Mouse (Mus musculus): ENCODE measurements around the gene C1qa.

The C1qa gene

GRCm38 (mm10) chr4:136899154-136899553, 551 bp upstream of the C1qa start:
- no peak for DNase-seq

GRCm38 (mm10) chr4:136898084-136898598, 462 bp downstream of the C1qa start:
- DNase-seq, result no peak

- DNase-seq, result no peak
Observed at GRCm38 (mm10) chr4:136896461-136896860, 2.1 kb downstream of the C1qa start.

GRCm38 (mm10) chr4:136895861-136896260, 2.7 kb downstream of the C1qa start:
- DNase-seq, result no peak

DNA sequence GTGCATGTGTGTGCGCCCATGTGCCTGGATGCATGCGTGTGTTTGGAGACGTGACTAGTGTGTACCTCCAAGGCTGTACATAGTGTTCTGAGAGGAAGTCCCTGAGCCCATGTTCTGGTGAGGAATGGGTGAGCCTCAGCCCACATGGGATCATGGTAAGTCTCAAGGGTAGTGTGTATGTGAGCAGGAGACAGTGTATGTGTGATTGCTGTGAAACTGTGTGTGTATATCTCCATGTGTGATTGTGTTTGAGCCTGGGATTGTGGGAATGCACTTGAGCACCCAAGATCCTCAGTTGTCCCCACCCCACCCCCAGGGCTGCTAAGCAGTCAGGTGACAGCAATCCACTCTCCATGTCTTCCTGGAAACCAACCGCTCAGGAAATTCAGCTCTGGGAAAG, 3.8 kb downstream of the C1qa start:
- no peak for DNase-seq

- peak in 1 of 2 experiments; percentile 25 for DNase-seq
Observed at GRCm38 (mm10) chr4:136893691-136894543, 4.7 kb downstream of the C1qa start.

- DNase-seq, result no peak
Observed at GRCm38 (mm10) chr4:136892811-136893210, 5.8 kb downstream of the C1qa start, which contains the start of gene C1qc. Gene C1qc, minus strand, starts transcription at chr4:136893065.

DNA sequence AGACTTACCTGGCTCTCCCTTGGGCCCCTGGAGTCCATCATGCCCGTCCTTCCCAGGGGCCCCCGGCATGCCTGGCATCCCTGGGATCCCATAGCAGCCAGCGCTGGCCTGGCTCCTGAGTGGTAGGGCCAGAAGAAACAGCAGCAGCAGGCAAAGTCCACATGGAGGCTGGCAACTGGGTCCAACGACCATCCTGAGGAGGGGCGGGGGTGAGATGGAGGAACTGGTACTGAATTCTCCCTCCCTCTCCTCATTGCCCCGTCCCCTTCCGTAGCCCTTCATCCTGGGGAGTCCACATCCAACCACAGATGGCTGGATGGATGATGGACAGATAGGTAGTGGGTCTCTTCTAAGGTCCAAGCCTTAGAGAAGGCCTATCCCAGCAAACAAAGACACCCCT, 6.2 kb downstream of the C1qa start:
- DNase-seq, result no peak

- no peak for DNase-seq
Observed at GRCm38 (mm10) chr4:136891115-136891514, 7.5 kb downstream of the C1qa start.

GRCm38 (mm10) chr4:136889981-136890380, 8.6 kb downstream of the C1qa start:
- DNase-seq, result no peak

DNA sequence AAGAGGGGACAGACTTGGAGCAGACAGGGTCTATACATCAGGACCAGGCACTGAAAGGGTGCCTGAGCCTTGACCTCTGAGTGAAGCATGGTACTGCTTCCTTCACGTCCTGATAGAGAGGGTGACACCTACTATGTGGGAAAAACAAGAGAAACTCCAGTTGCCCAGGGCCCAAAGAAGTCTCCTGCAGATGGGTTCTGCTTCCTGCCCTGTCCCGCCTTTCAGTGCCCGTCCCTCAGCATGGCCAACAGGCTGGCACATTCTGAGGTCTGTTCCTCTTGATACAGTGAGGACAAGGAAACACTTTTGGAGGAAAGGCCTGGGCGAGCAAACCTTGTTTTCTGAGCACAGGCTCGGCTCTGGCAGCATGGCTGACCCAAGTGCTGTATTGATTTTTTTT, 10.9 kb downstream of the C1qa start:
- DNase-seq, result no peak

- DNase-seq, result no peak
Observed at GRCm38 (mm10) chr4:136886101-136886500, 12.5 kb downstream of the C1qa start, which contains the start of gene C1qb. Gene C1qb, minus strand, starts transcription at chr4:136886187.

GRCm38 (mm10) chr4:136878601-136879000, 20.0 kb downstream of the C1qa start:
- DNase-seq, result peak in 1 of 2 experiments; percentile 56

GRCm38 (mm10) chr4:136878171-136878570, 20.4 kb downstream of the C1qa start:
- no peak for DNase-seq

GRCm38 (mm10) chr4:136876971-136877370, 21.6 kb downstream of the C1qa start:
- DNase-seq, result peak; percentile 55 to 61

- DNase-seq, result no peak
Observed at GRCm38 (mm10) chr4:136875012-136875411, 23.6 kb downstream of the C1qa start.

DNA sequence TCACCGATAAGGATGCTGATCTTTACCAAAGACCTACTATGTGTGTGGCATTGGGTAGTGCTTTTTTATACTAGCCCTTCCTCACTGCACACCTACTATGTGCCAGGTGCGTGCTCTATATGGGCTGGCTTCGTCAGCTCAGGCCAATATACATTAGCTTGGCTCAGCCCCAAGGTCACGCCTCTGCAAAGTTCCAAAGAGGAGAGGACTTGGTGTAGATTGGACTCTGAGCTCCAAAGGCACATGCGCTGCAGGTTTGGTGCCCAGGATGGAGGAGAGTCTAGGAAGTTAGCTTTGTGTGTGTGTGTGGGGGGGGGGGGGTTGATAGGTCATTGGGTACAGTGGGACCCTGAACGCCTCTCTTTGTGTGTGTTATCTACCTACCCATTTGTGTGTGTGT, 30.2 kb downstream of the C1qa start:
- no peak for DNase-seq

- no peak for DNase-seq
Observed at GRCm38 (mm10) chr4:136867690-136868345, 30.8 kb downstream of the C1qa start.

DNA sequence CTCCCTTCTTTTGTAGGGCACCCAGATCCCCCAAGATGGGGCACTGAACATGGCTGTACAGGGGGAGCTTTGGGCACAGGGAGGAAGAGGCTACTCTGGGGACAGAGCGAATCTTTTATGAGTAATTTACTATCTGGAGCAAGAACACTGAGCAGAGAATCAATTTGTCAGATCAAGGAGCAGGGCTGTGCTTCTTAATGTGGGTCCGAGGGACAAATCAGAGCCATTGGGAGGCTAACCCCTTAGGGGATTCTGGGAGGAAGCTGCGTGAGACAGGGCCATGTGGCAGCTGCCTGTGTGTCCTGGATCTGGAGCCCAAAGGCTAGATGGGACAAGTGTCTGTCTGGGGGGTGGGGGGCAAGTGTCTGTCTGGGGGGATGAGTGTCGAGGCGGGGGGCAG, 33.1 kb downstream of the C1qa start:
- no peak for DNase-seq

- no peak for DNase-seq
Observed at GRCm38 (mm10) chr4:136864751-136865470, 33.7 kb downstream of the C1qa start.

DNA sequence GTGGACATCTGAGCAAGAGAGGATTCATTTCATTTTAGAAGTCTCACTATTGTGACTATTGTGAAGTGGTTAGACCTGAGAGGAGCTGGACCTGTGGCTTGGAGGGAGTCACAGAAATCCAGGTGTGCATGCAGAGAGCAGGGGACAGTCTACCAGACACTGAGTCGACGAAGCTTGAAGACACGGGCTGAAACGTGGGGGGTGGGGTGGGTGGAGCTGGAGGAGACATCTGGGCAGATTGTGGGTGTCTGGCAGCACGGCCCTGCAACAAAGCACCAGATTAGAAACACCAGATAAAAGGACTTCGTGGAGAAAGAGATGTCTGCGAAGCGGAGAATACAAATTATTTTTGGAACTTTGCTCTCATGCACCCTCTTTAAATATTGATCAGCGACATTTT, 35.1 kb downstream of the C1qa start:
- DNase-seq, result no peak

- no peak for DNase-seq
Observed at GRCm38 (mm10) chr4:136862411-136862810, 36.2 kb downstream of the C1qa start.

DNA sequence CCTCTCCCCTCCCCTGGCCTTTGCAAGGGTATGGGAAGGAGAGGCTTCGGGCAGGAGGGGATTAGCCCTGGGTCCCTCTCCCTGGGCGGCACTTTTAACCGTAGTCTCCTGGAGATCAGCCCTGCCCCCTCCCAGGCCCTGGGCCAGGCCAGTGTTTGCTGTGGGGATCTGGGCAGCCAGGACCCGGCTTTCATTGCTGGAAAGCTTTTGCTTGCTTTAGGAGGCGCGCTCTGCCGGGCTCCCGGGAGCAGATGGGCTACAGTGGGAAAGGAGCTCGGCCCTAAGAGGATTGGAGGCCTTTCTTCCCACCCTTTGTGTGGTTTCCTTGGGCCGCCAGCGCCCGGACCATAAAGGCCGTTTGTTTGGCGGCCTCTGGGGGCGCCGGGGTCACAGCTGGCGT, 36.8 kb downstream of the C1qa start:
- no peak for DNase-seq
